Mouse (Mus musculus) intestine, embryonic 16.5 days (tissue): ENCODE measurements at regions not wholly inside any gene's neighbourhood (a gene's known extent, or its start where the extent isn't known, plus 50 kb on each side); places are given as distances from the start of the nearest gene placed in this dataset.

Experiments
- ATAC-seq: fragments of 200-750 bp; cut with Nextera tagmentation; 2 replicates; pipeline ENCODE4 v1.8.0; 2017; ENCODE audit warnings: moderate TSS enrichment, moderate library complexity
- H3K27ac ChIP-seq: fragments of 300-500 bp; sonication (generic); 2 replicates; pipeline ENCODE4 v1.5.1; 2014; ENCODE audit warnings: mild to moderate bottlenecking, low read length
- H3K27me3 ChIP-seq: fragments of 300-500 bp; sonication (generic); replicated peaks from 2 replicates; pipeline ENCODE4 v1.6.1; 2014; ENCODE audit warnings: low read length, control low read depth, mixed read lengths; ENCODE audit not compliant: control insufficient read depth, insufficient read depth
- H3K36me3 ChIP-seq: fragments of 300-500 bp; sonication (generic); 2 replicates; pipeline ENCODE4 v1.6.1; 2014; ENCODE audit warnings: low read length, control low read depth; ENCODE audit not compliant: control insufficient read depth, insufficient read depth
- H3K4me1 ChIP-seq: fragments of 300-500 bp; sonication (generic); 2 replicates; pipeline ENCODE4 v1.6.1; 2014; ENCODE audit warnings: low read length, control low read depth, mixed read lengths; ENCODE audit not compliant: control insufficient read depth, insufficient read depth
- H3K4me2 ChIP-seq: fragments of 300-500 bp; sonication (generic); 2 replicates; pipeline ENCODE4 v1.6.1; 2014; ENCODE audit warnings: low read depth, low read length, control low read depth
- H3K4me3 ChIP-seq: fragments of 300-500 bp; sonication (generic); 2 replicates; pipeline ENCODE4 v1.5.1; 2014; ENCODE audit warnings: mild to moderate bottlenecking, low read length
- H3K9ac ChIP-seq: fragments of 300-500 bp; sonication (generic); 2 replicates; pipeline ENCODE4 v1.6.1; 2014; ENCODE audit warnings: low read depth, low read length
- H3K9me3 ChIP-seq: fragments of 300-500 bp; sonication (generic); 2 replicates; pipeline ENCODE4 v1.6.1; 2016; ENCODE audit warnings: low read length, control low read depth; ENCODE audit not compliant: control insufficient read depth
- WGBS: fragments of 180-500 bp; shearing (Covaris S2); extraction: QIAGEN DNeasy Blood & Tissue Kit; methylation state at CpG from one replicate; pipeline ENCODE4 v1.1.7; 2014; 5-methylcytosine and 5-hydroxymethylcytosine counted together

GRCm38 (mm10) chr3:53393945-53394344 is 69.2 kb downstream of the Nhlrc3 start:
- WGBS: 78% methylated on average over 7 of the region's 7 CpGs
- no peak for ATAC-seq
- H3K9me3 ChIP-seq: no peaks in the 10 kb centered on the region
- no peak overlapping the region for H3K4me2 ChIP-seq
- no peaks in the 10 kb centered on the region for H3K4me1 ChIP-seq
- H3K27ac ChIP-seq: no peak overlapping the region
- no peak overlapping the region for H3K9ac ChIP-seq
- H3K36me3 ChIP-seq: no peaks in the 10 kb centered on the region
- no peak overlapping the region for H3K4me3 ChIP-seq
- no peaks in the 10 kb centered on the region for H3K27me3 ChIP-seq

- H3K27ac ChIP-seq: no peak overlapping the region
- H3K9me3 ChIP-seq: no peaks in the 10 kb centered on the region
- H3K4me1 ChIP-seq: no peaks in the 10 kb centered on the region
- no peaks in the 10 kb centered on the region for H3K27me3 ChIP-seq
- no peaks in the 10 kb centered on the region for H3K36me3 ChIP-seq
- H3K4me2 ChIP-seq: no peak overlapping the region
- no peak for ATAC-seq
- no peak overlapping the region for H3K4me3 ChIP-seq
- 70% methylated on average over 14 of the region's 14 CpGs for WGBS
- H3K9ac ChIP-seq: no peak overlapping the region
Observed at GRCm38 (mm10) chr3:53381704-53382581, 81.2 kb downstream of the Nhlrc3 start.

- Histone ChIP-seq H3K4me3 (no peak overlapping the region), H3K27ac (no peak overlapping the region), H3K9me3 (no peaks in the 10 kb centered on the region), H3K9ac (no peak overlapping the region), H3K4me1 (no peaks in the 10 kb centered on the region), H3K27me3 (no peaks in the 10 kb centered on the region), H3K36me3 (no peaks in the 10 kb centered on the region), H3K4me2 (no peak overlapping the region)
- no peak for ATAC-seq
- 66% methylated on average over 4 of the region's 4 CpGs for WGBS
Observed at GRCm38 (mm10) chr3:53379519-53380181, 83.5 kb downstream of the Nhlrc3 start.

- 69% methylated on average over 3 of the region's 3 CpGs for WGBS
- H3K27ac ChIP-seq: no peak overlapping the region
- no peak overlapping the region for H3K9ac ChIP-seq
- H3K36me3 ChIP-seq: no peaks in the 10 kb centered on the region
- no peaks in the 10 kb centered on the region for H3K9me3 ChIP-seq
- H3K27me3 ChIP-seq: no peaks in the 10 kb centered on the region
- no peak overlapping the region for H3K4me2 ChIP-seq
- no peaks in the 10 kb centered on the region for H3K4me1 ChIP-seq
- ATAC-seq: no peak
- no peak overlapping the region for H3K4me3 ChIP-seq
Observed at GRCm38 (mm10) chr3:53376864-53377447, 86.2 kb downstream of the Nhlrc3 start.

- H3K9me3 ChIP-seq: peaks cover 8% of the 10 kb centered on the region
- WGBS: 65% methylated on average over 7 of the region's 7 CpGs
- H3K4me1 ChIP-seq: no peaks in the 10 kb centered on the region
- H3K27ac ChIP-seq: no peak overlapping the region
- H3K36me3 ChIP-seq: no peaks in the 10 kb centered on the region
- no peaks in the 10 kb centered on the region for H3K27me3 ChIP-seq
- no peak overlapping the region for H3K4me2 ChIP-seq
- H3K9ac ChIP-seq: no peak overlapping the region
- ATAC-seq: no peak
- H3K4me3 ChIP-seq: no peak overlapping the region
Observed at GRCm38 (mm10) chr3:53372887-53373286, 90.2 kb downstream of the Nhlrc3 start.

- no peak overlapping the region for H3K27ac ChIP-seq
- H3K9ac ChIP-seq: no peak overlapping the region
- H3K4me3 ChIP-seq: no peak overlapping the region
- ATAC-seq: no peak
- H3K9me3 ChIP-seq: peaks cover 8% of the 10 kb centered on the region
- WGBS: 68% methylated on average over 7 of the region's 7 CpGs
- H3K27me3 ChIP-seq: no peaks in the 10 kb centered on the region
- H3K4me2 ChIP-seq: no peak overlapping the region
- H3K4me1 ChIP-seq: no peaks in the 10 kb centered on the region
- H3K36me3 ChIP-seq: no peaks in the 10 kb centered on the region
Observed at GRCm38 (mm10) chr3:53371910-53372309, 91.2 kb downstream of the Nhlrc3 start.

GRCm38 (mm10) chr3:53361202-53361601 is 101.9 kb downstream of the Nhlrc3 start:
- Histone ChIP-seq H3K36me3 (no peaks in the 10 kb centered on the region), H3K4me1 (no peaks in the 10 kb centered on the region), H3K4me3 (no peak overlapping the region), H3K27ac (no peak overlapping the region), H3K4me2 (no peak overlapping the region), H3K27me3 (no peaks in the 10 kb centered on the region), H3K9me3 (no peaks in the 10 kb centered on the region), H3K9ac (no peak overlapping the region)
- 87% methylated on average over 4 of the region's 4 CpGs for WGBS
- ATAC-seq: no peak

- Histone ChIP-seq H3K27ac (no peak overlapping the region), H3K27me3 (no peaks in the 10 kb centered on the region), H3K4me3 (no peak overlapping the region), H3K4me2 (no peak overlapping the region), H3K9ac (no peak overlapping the region), H3K9me3 (no peaks in the 10 kb centered on the region), H3K4me1 (no peaks in the 10 kb centered on the region), H3K36me3 (no peaks in the 10 kb centered on the region)
- WGBS: 60% methylated on average over 8 of the region's 8 CpGs
- ATAC-seq: no peak
Observed at GRCm38 (mm10) chr3:53353693-53354092, 109.4 kb downstream of the Nhlrc3 start.

- WGBS: 82% methylated on average over 7 of the region's 7 CpGs
Observed at GRCm38 (mm10) chr3:53353282-53353681, 109.8 kb downstream of the Nhlrc3 start.

More at GRCm38 (mm10) chr3:53353282-53353681, 109.8 kb downstream of the Nhlrc3 start:
- H3K27ac ChIP-seq: no peak overlapping the region
- H3K4me2 ChIP-seq: no peak overlapping the region
- no peak for ATAC-seq
- H3K9me3 ChIP-seq: no peaks in the 10 kb centered on the region
- no peak overlapping the region for H3K9ac ChIP-seq
- no peaks in the 10 kb centered on the region for H3K36me3 ChIP-seq
- no peak overlapping the region for H3K4me3 ChIP-seq
- no peaks in the 10 kb centered on the region for H3K4me1 ChIP-seq
- H3K27me3 ChIP-seq: no peaks in the 10 kb centered on the region
